Mouse (Mus musculus) midbrain, embryonic 14.5 days (tissue): Measurements from ENCODE around the gene Cux2. TPM values are rescaled to one million over a fixed set of nuclear protein-coding genes. Genes with fewer than 3 reads are reported as not detected.

ENCODE experiments used
- ATAC-seq: fragments of 200-750 bp; cut with Nextera tagmentation; 2 replicates; pipeline ENCODE4 v1.8.0; 2017; ENCODE audit warnings: moderate number of reproducible peaks, moderate library complexity; ENCODE audit not compliant: low FRiP score, low TSS enrichment
- DNase-seq: peaks from one replicate; pipeline ENCODE4 v3.0.0-alpha.2; 2015
- H3K27ac ChIP-seq: fragments of 300-500 bp; sonication (generic); replicated peaks from 2 replicates; pipeline ENCODE4 v1.5.1; 2014; ENCODE audit warnings: mild to moderate bottlenecking, low read depth, low read length, moderate library complexity
- H3K27me3 ChIP-seq: fragments of 300-500 bp; sonication (generic); 2 replicates; pipeline ENCODE4 v1.6.1; 2014; ENCODE audit warnings: low read length, control low read depth, mixed read lengths; ENCODE audit not compliant: control insufficient read depth, insufficient read depth
- H3K36me3 ChIP-seq: fragments of 300-500 bp; sonication (generic); 2 replicates; pipeline ENCODE4 v1.6.1; 2014; ENCODE audit warnings: low read length, control low read depth; ENCODE audit not compliant: control insufficient read depth, insufficient read depth
- H3K4me1 ChIP-seq: fragments of 300-500 bp; sonication (generic); 2 replicates; pipeline ENCODE4 v1.6.1; 2014; ENCODE audit warnings: mild to moderate bottlenecking, antibody characterized with exemption, low read length, control low read depth; ENCODE audit not compliant: control insufficient read depth, insufficient read depth
- H3K4me2 ChIP-seq: fragments of 300-500 bp; sonication (generic); 2 replicates; pipeline ENCODE4 v1.6.1; 2014; ENCODE audit warnings: mild to moderate bottlenecking, low read length, moderate library complexity
- H3K4me3 ChIP-seq: fragments of 300-500 bp; sonication (generic); replicated peaks from 2 replicates; pipeline ENCODE4 v1.5.1; 2014; ENCODE audit warnings: low read depth, low read length
- H3K9ac ChIP-seq: fragments of 300-500 bp; sonication (generic); replicated peaks from 2 replicates; pipeline ENCODE4 v1.6.1; 2014; ENCODE audit warnings: mild to moderate bottlenecking, low read length, moderate library complexity
- H3K9me3 ChIP-seq: fragments of 300-500 bp; sonication (generic); 2 replicates; pipeline ENCODE4 v1.6.1; 2016; ENCODE audit warnings: low read length, control low read depth, mixed read lengths; ENCODE audit not compliant: control insufficient read depth
- WGBS: fragments of 180-500 bp; shearing (Covaris S2); extraction: QIAGEN DNeasy Blood & Tissue Kit; methylation state at CpG from one replicate; pipeline ENCODE4 v1.1.7; 2014; 5-methylcytosine and 5-hydroxymethylcytosine counted together
- microRNA-seq: library from miRNA; unstranded; fragments of <30 nt; microRNA quantifications from one replicate; pipeline ENCODE4, GENCODE M21; 2016
- polyA plus RNA-seq: library from polyadenylated mRNA; unstranded; fragments of >200 nt; fragmentation: Nextera tagmentation; extraction: Ambion mirVana; gene quantifications from 2 replicates; pipeline ENCODE4 v1.2.1, GENCODE M21; 2014

Gene Cux2
- polyA plus RNA-seq, 1 experiment from 2014 or later = 28.8 TPM

- H3K27me3 ChIP-seq = no peaks in the 10 kb centered on the region
- no peaks in the 10 kb centered on the region for H3K4me1 ChIP-seq
- H3K4me3 ChIP-seq = no peak overlapping the region
- ATAC-seq = no peak
- peaks cover 58% of the 10 kb centered on the region for H3K36me3 ChIP-seq
- H3K4me2 ChIP-seq = no peak overlapping the region
- H3K27ac ChIP-seq = no peak overlapping the region
- no peaks in the 10 kb centered on the region for H3K9me3 ChIP-seq
- DNase-seq = no peak
- no peak overlapping the region for H3K9ac ChIP-seq
- 92% methylated on average over 2 of the region's 2 CpGs for WGBS
Observed at GRCm38 (mm10) chr5:121808202-121808601, 241.7 kb downstream of the Cux2 start.

DNA sequence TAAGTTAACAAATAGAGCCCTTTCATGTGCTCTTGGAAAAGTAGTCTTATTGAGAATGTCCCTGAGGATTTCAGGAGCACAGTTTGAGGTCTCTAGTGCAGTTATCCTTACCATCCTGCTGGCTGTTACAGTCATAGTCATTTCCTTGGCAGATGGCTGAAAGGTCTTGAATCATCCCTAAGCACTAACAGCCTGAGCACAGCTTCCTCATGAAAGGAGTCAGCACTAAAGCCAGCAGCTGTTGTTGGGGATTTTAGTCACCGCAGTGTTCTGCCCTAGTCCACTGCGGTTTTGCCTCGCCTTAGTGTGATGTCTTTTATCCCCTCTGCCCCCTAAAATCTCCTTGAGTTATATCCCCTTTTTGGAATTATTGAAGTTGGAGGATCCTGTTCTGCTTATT lies 242.7 kb downstream of the Cux2 start:
- DNase-seq (no peak), ATAC-seq (no peak)
- Histone ChIP-seq H3K27me3 (no peaks in the 10 kb centered on the region), H3K9ac (no peak overlapping the region), H3K4me1 (no peaks in the 10 kb centered on the region), H3K36me3 (peaks cover 58% of the 10 kb centered on the region), H3K9me3 (no peaks in the 10 kb centered on the region), H3K4me2 (no peak overlapping the region), H3K27ac (no peak overlapping the region), H3K4me3 (no peak overlapping the region)
- 66% methylated on average over 3 of the region's 3 CpGs for WGBS

Small RNA genes within 50 kb of the gene (microRNA-seq; reads per million reads assigned to microRNA genes)
- gene Mir7031 = 0.59 reads per million

Other genes with a start within 250 kb of the Cux2 start
- gene Sh2b3, start 212.5 kb downstream of the Cux2 start, polyA plus RNA-seq = 6.1 and 7.8 TPM in 2 replicates
- gene Pheta1, start 201.1 kb downstream of the Cux2 start, polyA plus RNA-seq = 36.8 and 40.1 TPM in 2 replicates
- 1.9 and 3.0 TPM in 2 replicates for gene Myl2, start 50.8 kb upstream of the Cux2 start, polyA plus RNA-seq
- gene Ccdc63, start 90.7 kb upstream of the Cux2 start, polyA plus RNA-seq = not detected in 2 replicates
- gene Ppp1cc, start 108.2 kb upstream of the Cux2 start, polyA plus RNA-seq = 232 and 238 TPM in 2 replicates
- gene Hvcn1, start 156.7 kb upstream of the Cux2 start, polyA plus RNA-seq = 1.8 and 2.5 TPM in 2 replicates
- gene Tctn1, start 214.4 kb upstream of the Cux2 start, polyA plus RNA-seq = 6.2 and 6.6 TPM in 2 replicates
- 8.5 and 9.1 TPM in 2 replicates for gene Pptc7, start 234.3 kb upstream of the Cux2 start, polyA plus RNA-seq